Mouse (Mus musculus) urinary bladder, postnatal 36 days (tissue): ENCODE measurements around the gene Gm13277.
"Not testable (repeated sequence)": the region's sequence is repeated elsewhere in the genome, so short reads cannot be mapped to it uniquely, and the experiment has no call there.

Source experiments
- DNase-seq, 2 experiments: peaks; one replicate each; pipeline ENCODE4 v3.0.0; 2022; ENCODE audit warnings: low spot score in 2 of 2, mixed read lengths in 1 of 2

The Gm13277 gene

DNA sequence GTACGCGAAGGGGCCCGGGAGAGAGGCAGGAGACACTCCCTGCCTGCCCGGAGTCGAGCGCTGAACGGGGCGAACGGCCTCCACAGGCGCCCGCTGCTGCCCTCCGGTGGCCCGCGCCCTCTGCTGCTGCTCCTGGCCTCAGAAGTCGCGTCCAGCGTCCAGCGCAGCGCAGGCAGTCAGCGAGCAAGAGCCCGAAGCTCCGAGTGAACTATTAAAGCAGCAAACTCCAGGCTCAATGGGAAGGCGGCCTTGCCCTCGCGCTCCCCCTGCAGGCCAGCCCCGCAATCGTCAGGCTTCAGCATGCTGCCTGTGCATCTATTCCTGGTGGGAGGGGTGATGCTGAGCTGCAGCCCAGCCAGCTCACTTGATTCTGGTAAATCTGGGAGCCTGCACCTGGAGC is 3.0 kb upstream of the Gm13277 start, which contains the start of gene Gm13276:
Gene Gm13276, plus strand, starts transcription at position 301 of the 400 bp plus-strand sequence.
- not testable (repeated sequence) for DNase-seq

DNA sequence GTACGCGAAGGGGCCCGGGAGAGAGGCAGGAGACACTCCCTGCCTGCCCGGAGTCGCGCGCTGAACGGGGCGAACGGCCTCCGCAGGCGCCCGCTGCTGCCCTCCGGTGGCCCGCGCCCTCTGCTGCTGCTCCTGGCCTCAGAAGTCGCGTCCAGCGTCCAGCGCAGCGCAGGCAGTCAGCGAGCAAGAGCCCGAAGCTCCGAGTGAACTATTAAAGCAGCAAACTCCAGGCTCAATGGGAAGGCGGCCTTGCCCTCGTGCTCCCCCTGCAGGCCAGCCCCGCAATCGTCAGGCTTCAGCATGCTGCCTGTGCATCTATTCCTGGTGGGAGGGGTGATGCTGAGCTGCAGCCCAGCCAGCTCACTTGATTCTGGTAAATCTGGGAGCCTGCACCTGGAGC is 2.8 kb downstream of the Gm13277 start, which contains the start of gene Gm13278:
Gene Gm13278, plus strand, starts transcription at position 301 of the 400 bp plus-strand sequence.
- DNase-seq: not testable (repeated sequence)

DNA sequence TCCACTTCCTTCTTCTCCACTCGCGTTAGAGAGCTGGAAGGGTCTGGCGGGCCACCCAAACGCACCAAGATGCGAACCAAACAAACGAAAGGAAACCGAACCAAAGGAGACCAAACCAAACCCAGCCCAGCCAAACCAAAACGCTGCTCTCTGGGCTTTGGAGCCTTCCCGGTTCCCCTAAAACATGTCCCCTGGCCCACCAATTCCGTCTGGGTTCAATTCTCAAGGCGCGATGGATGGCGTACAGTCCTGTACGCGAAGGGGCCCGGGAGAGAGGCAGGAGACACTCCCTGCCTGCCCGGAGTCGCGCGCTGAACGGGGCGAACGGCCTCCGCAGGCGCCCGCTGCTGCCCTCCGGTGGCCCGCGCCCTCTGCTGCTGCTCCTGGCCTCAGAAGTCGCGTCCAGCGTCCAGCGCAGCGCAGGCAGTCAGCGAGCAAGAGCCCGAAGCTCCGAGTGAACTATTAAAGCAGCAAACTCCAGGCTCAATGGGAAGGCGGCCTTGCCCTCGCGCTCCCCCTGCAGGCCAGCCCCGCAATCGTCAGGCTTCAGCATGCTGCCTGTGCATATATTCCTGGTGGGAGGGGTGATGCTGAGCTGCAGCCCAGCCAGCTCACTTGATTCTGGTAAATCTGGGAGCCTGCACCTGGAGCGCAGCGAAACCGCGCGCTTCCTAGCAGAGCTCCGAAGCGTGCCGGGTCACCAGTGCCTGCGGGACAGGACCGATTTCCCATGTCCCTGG is 5.7 kb downstream of the Gm13277 start, which contains the start of gene Gm13275:
Gene Gm13275, plus strand, starts transcription at position 552 of the 740 bp plus-strand sequence.
- peak; percentile 74 to 83 for DNase-seq

DNA sequence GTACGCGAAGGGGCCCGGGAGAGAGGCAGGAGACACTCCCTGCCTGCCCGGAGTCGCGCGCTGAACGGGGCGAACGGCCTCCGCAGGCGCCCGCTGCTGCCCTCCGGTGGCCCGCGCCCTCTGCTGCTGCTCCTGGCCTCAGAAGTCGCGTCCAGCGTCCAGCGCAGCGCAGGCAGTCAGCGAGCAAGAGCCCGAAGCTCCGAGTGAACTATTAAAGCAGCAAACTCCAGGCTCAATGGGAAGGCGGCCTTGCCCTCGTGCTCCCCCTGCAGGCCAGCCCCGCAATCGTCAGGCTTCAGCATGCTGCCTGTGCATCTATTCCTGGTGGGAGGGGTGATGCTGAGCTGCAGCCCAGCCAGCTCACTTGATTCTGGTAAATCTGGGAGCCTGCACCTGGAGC is 8.7 kb downstream of the Gm13277 start, which contains the start of gene Gm13279:
Gene Gm13279, plus strand, starts transcription at position 301 of the 400 bp plus-strand sequence.
- not testable (repeated sequence) for DNase-seq

DNA sequence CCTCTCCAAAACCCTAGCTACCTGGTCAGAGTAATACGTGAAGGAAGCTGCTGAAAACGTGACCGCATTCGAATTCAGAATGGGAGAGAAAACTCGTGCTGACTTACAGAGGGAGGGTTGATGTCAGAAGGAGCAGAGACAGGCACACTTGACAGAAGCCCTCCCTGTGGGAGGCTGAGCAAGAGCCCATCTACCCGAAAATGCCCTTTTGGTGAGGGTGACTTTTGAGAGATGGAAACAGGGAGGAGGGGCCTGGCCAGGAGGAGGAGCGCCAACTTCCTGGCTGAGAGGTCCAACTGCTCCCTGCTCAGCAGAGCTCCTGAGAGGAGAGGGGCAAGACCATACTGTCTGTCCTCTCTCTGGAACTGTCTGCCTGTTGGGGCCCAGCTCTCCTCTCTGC is 10.9 kb downstream of the Gm13277 start, which contains the start of gene Gm13285:
Gene Gm13285, plus strand, starts transcription at position 301 of the 400 bp plus-strand sequence.
- DNase-seq: not testable (repeated sequence)

DNA sequence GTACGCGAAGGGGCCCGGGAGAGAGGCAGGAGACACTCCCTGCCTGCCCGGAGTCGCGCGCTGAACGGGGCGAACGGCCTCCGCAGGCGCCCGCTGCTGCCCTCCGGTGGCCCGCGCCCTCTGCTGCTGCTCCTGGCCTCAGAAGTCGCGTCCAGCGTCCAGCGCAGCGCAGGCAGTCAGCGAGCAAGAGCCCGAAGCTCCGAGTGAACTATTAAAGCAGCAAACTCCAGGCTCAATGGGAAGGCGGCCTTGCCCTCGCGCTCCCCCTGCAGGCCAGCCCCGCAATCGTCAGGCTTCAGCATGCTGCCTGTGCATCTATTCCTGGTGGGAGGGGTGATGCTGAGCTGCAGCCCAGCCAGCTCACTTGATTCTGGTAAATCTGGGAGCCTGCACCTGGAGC is 14.5 kb downstream of the Gm13277 start, which contains the start of gene Gm13287:
Gene Gm13287, plus strand, starts transcription at position 301 of the 400 bp plus-strand sequence.
- DNase-seq: not testable (repeated sequence)

DNA sequence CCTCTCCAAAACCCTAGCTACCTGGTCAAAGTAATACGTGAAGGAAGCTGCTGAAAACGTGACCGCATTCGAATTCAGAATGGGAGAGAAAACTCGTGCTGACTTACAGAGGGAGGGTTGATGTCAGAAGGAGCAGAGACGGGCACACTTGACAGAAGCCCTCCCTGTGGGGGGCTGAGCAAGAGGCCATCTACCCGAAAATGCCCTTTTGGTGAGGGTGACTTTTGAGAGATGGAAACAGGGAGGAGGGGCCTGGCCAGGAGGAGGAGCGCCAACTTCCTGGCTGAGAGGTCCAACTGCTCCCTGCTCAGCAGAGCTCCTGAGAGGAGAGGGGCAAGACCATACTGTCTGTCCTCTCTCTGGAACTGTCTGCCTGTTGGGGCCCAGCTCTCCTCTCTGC is 16.8 kb downstream of the Gm13277 start, which contains the start of gene Gm13288:
Gene Gm13288, plus strand, starts transcription at position 301 of the 400 bp plus-strand sequence.
- not testable (repeated sequence) for DNase-seq

DNA sequence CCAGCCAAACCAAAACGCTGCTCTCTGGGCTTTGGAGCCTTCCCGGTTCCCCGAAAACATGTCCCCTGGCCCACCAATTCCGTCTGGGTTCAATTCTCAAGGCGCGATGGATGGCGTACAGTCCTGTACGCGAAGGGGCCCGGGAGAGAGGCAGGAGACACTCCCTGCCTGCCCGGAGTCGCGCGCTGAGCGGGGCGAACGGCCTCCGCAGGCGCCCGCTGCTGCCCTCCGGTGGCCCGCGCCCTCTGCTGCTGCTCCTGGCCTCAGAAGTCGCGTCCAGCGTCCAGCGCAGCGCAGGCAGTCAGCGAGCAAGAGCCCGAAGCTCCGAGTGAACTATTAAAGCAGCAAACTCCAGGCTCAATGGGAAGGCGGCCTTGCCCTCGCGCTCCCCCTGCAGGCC is 17.3 kb downstream of the Gm13277 start:
- DNase-seq: peak in 1 of 2 experiments; percentile 36

DNA sequence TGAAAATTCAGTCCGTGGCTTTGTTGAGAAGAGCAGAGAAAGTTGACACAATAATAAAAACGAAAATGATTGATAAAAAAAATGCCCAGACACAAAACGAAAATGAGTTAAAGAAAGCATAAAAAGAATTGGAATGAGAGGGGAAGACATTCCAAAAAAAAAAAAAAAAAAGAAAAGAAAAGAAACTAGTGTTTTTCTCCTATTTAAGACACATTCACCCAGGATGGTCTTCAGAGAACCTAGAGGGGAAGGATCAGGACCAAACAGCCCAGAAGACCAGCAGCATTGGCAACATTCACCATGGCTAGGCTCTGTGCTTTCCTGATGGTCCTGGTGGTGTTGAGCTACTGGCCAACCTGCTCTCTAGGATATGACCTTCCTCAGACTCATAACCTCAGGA is 27.5 kb downstream of the Gm13277 start, which contains the start of gene Ifna7:
Gene Ifna7, plus strand, starts transcription at position 301 of the 400 bp plus-strand sequence.
- DNase-seq: no peak

DNA sequence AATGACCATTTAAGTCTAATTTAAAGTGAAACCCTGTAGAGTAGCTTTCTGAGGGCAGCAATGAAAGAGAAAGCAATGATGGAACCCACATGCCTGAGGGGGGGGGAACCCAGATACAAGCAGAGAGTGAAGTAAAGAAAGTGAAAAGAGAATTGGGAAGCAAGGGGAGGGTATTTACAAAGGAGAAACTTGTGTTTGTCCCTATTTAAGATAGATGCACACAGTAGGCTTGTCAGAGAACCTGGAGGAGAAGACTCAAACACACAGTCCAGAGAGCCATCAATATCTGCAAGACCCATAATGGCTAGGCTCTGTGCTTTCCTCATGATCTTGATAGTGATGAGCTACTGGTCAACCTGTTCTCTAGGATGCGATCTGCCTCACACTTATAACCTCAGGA is 31.2 kb downstream of the Gm13277 start, which contains the start of gene Ifna11:
Gene Ifna11, plus strand, starts transcription at position 301 of the 400 bp plus-strand sequence.
- no peak for DNase-seq

DNA sequence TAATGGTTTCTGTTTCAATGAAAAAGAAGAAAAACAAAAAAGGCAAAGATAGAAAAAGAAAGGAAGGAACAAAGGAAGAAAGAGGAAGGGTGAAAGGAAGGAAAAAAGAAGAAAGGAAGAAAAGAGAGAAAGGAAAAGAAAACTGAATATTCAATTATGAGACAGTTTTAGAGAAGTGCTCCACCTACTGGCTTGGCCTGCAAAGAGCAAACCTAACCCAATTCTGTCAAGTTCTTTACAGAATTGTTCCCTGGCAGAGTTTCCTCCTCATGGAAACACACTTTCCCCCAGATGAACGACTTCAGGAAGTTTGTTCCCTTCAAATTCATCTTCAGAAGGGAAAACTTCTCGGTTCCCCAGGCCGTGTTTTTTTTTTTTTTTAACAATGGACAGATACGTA is 34.6 kb downstream of the Gm13277 start:
- no peak for DNase-seq

DNA sequence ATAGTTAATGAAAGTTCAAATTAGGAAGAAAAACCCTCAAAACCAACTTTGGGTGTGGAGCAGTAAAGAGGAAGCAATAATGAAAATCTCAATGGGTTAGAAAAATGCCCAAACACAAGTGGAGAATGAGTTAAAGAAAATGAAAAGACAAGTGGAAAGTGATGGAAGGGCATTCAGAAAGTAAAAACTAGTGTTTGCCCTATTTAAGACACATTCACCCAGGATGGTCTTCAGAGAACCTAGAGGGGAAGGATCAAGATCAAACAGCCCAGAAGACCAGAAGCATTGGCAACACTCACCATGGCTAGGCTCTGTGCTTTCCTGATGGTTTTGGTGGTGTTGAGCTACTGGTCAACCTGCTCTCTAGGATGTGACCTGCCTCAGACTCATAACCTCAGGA is 38.7 kb downstream of the Gm13277 start, which contains the start of gene Ifna6:
Gene Ifna6, plus strand, starts transcription at position 301 of the 400 bp plus-strand sequence.
- not testable (repeated sequence) for DNase-seq

DNA sequence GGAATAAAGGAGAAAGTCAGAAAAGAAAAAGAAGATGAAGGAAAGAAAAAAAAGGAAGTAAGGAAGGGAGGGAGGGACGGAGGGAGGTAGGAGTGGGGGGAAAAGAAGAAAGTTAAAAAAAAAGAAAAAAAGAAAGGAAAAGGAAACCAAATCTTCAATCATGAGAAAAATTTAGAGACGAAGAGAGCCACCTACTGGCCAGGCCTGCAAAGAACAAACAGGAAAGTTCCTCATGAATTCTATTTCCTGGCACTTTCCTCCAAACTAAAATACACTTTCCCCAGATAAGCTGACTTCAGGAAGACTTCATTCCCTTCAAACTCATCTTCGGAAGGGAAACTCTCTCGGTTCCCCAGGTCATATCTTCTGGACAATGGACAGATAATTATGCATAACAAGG is 42.1 kb downstream of the Gm13277 start:
- peak in 1 of 2 experiments; percentile 9 for DNase-seq

DNA sequence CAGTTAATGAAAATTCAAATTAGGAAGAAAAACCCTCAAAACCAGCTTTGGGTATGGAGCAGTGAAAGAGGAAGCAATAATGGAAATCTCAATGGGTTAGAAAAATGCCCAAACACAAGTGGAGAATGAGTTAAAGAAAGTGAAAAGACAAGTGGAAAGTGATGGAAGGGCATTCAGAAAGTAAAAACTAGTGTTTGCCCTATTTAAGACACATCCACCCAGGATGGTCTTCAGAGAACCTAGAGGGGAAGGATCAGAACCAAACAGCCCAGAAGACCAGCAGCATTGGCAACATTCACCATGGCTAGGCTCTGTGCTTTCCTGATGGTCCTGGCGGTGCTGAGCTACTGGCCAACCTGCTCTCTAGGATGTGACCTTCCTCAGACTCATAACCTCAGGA is 46.8 kb downstream of the Gm13277 start, which contains the start of gene Ifna5:
Gene Ifna5, plus strand, starts transcription at position 301 of the 400 bp plus-strand sequence.
- not testable (repeated sequence) for DNase-seq
